Mouse (Mus musculus): ENCODE measurements at regions not wholly inside any gene's neighbourhood (a gene's known extent, or its start where the extent isn't known, plus 50 kb on each side); places are given as distances from the start of the nearest gene placed in this dataset.

DNA sequence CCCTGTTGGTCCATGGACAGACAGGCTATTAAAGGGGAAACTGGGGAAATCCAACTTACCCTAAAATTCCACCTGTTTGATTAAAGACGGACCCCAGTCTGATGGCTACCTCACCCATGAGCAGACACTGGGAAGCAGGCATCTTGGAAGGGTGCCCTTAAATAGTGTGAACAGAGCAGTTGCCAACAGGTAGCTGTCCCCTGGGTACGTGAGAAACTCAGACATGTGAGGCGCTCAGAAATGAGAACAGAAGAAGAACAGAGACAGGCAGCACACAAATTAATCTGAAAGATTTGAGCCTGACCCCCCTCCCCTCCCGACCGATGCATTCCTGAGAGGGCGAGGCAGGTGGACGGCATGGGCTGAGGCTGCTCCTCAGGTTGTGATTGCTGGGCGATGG, 135.7 kb upstream of the Azi2 start:
- TF ChIP-seq POLR2A (IDR thresholded peaks at IDR 0.05; ENCODE audit: insufficient read depth, low read depth, low read length) = no peak
- TF ChIP-seq CTCF (IDR thresholded peaks at IDR 0.05) = no peak
- no peak for TF ChIP-seq EP300 (IDR thresholded peaks at IDR 0.05; ENCODE audit: insufficient read depth, low read depth, low read length)
